Mouse (Mus musculus): Measurements from ENCODE around the gene Slc38a10.

DNA sequence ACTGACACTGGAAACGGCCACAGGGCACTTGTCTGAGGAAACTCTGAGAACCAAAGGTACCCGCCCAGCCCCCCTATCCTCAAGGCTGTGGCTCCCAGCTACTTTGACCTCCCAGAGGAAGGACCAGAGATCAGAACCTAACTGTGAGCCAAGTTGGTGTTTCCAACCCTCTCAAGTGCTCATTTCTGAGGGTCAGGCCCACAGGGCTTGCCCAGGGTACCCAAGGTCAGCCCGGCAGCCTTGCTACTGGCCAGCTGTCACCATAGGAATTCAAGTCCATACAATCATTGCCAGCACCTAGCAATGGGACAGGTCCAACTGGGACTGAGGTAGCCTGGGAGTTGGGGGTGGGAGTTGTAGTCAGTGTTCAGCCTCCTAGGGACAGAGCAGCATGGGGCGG is 60.5 kb downstream of the Slc38a10 start:
- no peak for TF ChIP-seq USF2 (IDR thresholded peaks at IDR 0.05; ENCODE audit: borderline replicate concordance in 1 of 2, insufficient read depth in 1 of 2, low read depth in 1 of 2, low read length in 2 of 2)
- no peak for TF ChIP-seq CTCF (IDR thresholded peaks at IDR 0.05 in 2 of 3, conservative IDR thresholded peaks at IDR 0.05 in 1 of 3; ENCODE audit: control insufficient read depth in 1 of 3, insufficient read depth in 1 of 3, low read depth in 2 of 3, low read length in 3 of 3, poor library complexity in 1 of 3, severe bottlenecking in 1 of 3)
- no peak for TF ChIP-seq MAZ (IDR thresholded peaks at IDR 0.05; ENCODE audit: low read depth, low read length)
- no peak for TF ChIP-seq UBTF (IDR thresholded peaks at IDR 0.05; ENCODE audit: borderline replicate concordance, insufficient read depth, low read depth, low read length)
- no peak for TF ChIP-seq E2F4 (IDR thresholded peaks at IDR 0.05; ENCODE audit: borderline replicate concordance, low read depth, low read length)
- TF ChIP-seq TAL1 (IDR thresholded peaks at IDR 0.05; ENCODE audit: low read length), result no peak
- no peak for TF ChIP-seq GATA1 (IDR thresholded peaks at IDR 0.05; ENCODE audit: low read depth, low read length)
- no peak for TF ChIP-seq SIN3A (IDR thresholded peaks at IDR 0.05; ENCODE audit: low read length)
- no peak for TF ChIP-seq POLR2A (IDR thresholded peaks at IDR 0.05; ENCODE audit: control insufficient read depth in 1 of 2, insufficient read depth in 1 of 2, low read depth in 1 of 2, low read length in 2 of 2, poor library complexity in 1 of 2)
- no peak for TF ChIP-seq ZKSCAN1 (IDR thresholded peaks at IDR 0.05; ENCODE audit: low read depth, low read length)
- TF ChIP-seq ZNF384 (IDR thresholded peaks at IDR 0.05; ENCODE audit: low read depth, low read length), result no peak

Measured in MEL (cell line).